Mouse (Mus musculus) intestine, embryonic 16.5 days (tissue): ENCODE results near the gene Zbtb12. TPM values are rescaled to one million over a fixed set of nuclear protein-coding genes. Genes with fewer than 3 reads are reported as not detected.
A peak's percentile ranks its signal among the peaks of the same experiment; 100 is the strongest.
"Not testable (repeated sequence)": the region's sequence is repeated elsewhere in the genome, so short reads cannot be mapped to it uniquely, and the experiment has no call there.

Experiments
- ATAC-seq: fragments of 200-750 bp; cut with Nextera tagmentation; 2 replicates; pipeline ENCODE4 v1.8.0; 2017; ENCODE audit warnings: moderate TSS enrichment, moderate library complexity
- H3K27ac ChIP-seq: fragments of 300-500 bp; sonication (generic); 2 replicates; pipeline ENCODE4 v1.5.1; 2014; ENCODE audit warnings: mild to moderate bottlenecking, low read length
- H3K27me3 ChIP-seq: fragments of 300-500 bp; sonication (generic); replicated peaks from 2 replicates; pipeline ENCODE4 v1.6.1; 2014; ENCODE audit warnings: low read length, control low read depth, mixed read lengths; ENCODE audit not compliant: control insufficient read depth, insufficient read depth
- H3K36me3 ChIP-seq: fragments of 300-500 bp; sonication (generic); 2 replicates; pipeline ENCODE4 v1.6.1; 2014; ENCODE audit warnings: low read length, control low read depth; ENCODE audit not compliant: control insufficient read depth, insufficient read depth
- H3K4me1 ChIP-seq: fragments of 300-500 bp; sonication (generic); 2 replicates; pipeline ENCODE4 v1.6.1; 2014; ENCODE audit warnings: low read length, control low read depth, mixed read lengths; ENCODE audit not compliant: control insufficient read depth, insufficient read depth
- H3K4me2 ChIP-seq: fragments of 300-500 bp; sonication (generic); 2 replicates; pipeline ENCODE4 v1.6.1; 2014; ENCODE audit warnings: low read depth, low read length, control low read depth
- H3K4me3 ChIP-seq: fragments of 300-500 bp; sonication (generic); 2 replicates; pipeline ENCODE4 v1.5.1; 2014; ENCODE audit warnings: mild to moderate bottlenecking, low read length
- H3K9ac ChIP-seq: fragments of 300-500 bp; sonication (generic); 2 replicates; pipeline ENCODE4 v1.6.1; 2014; ENCODE audit warnings: low read depth, low read length
- H3K9me3 ChIP-seq: fragments of 300-500 bp; sonication (generic); 2 replicates; pipeline ENCODE4 v1.6.1; 2016; ENCODE audit warnings: low read length, control low read depth; ENCODE audit not compliant: control insufficient read depth
- WGBS: fragments of 180-500 bp; shearing (Covaris S2); extraction: QIAGEN DNeasy Blood & Tissue Kit; methylation state at CpG from one replicate; pipeline ENCODE4 v1.1.7; 2014; 5-methylcytosine and 5-hydroxymethylcytosine counted together
- polyA plus RNA-seq: library from polyadenylated mRNA; unstranded; fragments of >200 nt; fragmentation: Nextera tagmentation; extraction: Ambion mirVana; gene quantifications from 2 replicates; pipeline ENCODE4 v1.2.1, GENCODE M21; 2015

Zbtb12 gene
- polyA plus RNA-seq, result 1.5 and 1.7 TPM in 2 replicates

- Histone ChIP-seq H3K9ac (peak within 1 kb of the TSS; percentile 1; the same call in 1 of the 2 replicates), H3K4me3 (no peak within 1 kb of the TSS), H3K27me3 (no peaks in the 10 kb centered on the region; the same call in 1 of the 2 replicates), H3K9me3 (no peaks in the 10 kb centered on the region), H3K27ac (no peak within 1 kb of the TSS), H3K4me1 (0 out of 2 replicates have a peak, but pooled peaks cover 2% of the 10 kb centered on the region), H3K36me3 (no peaks in the 10 kb centered on the region), H3K4me2 (no peak within 1 kb of the TSS)
- ATAC-seq, result no peak
- WGBS, result 55% methylated on average over 11 of the region's 11 CpGs
These were observed at the start of gene Zbtb12 for GRCm38 (mm10) chr17:34879336-34879879. Gene Zbtb12, plus strand, starts transcription at chr17:34879483.

DNA sequence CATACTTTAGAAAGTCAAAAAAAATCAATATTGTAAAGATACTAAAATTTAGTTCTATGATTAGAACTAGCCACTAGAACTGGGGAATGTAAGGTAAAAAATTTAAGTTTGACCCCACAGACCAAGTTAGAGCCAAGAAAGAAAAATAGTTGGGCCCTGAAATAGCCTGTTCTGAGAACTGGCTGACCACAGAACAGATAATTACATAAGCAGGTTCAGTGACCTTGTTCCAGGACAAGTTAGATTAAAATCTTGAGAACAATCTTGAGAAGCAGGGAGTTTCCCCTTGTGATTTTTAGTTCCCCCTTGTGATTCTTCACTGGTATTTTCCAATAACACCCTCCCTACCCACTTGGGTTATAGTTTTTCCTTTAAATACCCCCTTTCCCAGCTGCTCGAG, 48.5 kb upstream of the Zbtb12 start:
- 90% methylated on average over 1 of the region's 1 CpGs for WGBS
- H3K36me3 ChIP-seq, result peaks cover 16% of the 10 kb centered on the region
- not testable (repeated sequence) for H3K27ac ChIP-seq, H3K9ac ChIP-seq, H3K27me3 ChIP-seq, H3K4me1 ChIP-seq, H3K4me2 ChIP-seq, H3K4me3 ChIP-seq, ATAC-seq, H3K9me3 ChIP-seq

- ATAC-seq, result peak; percentile 80
- H3K36me3 ChIP-seq, result peaks cover 19% of the 10 kb centered on the region
These were observed 43.0 kb upstream of the Zbtb12 start for GRCm38 (mm10) chr17:34836155-34836855.

DNA sequence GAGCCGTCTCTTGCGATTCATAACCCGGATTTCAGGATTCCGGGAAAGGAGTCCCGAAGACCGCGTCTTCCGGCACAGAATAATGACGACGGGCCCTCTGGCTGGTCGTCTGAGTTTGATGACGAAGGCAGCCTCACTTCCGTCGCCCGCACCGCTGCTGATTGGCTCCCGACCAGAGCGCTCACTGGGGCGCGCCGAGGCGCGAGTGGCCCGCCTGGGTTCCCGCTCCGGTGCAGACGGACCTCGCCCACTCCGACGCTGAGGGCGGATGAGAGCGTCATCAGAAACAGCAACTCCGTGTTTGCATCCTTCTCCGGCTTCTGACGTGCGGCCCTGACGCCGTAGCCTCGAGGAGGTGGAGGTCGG, 42.4 kb upstream of the Zbtb12 start, which contains the start of the genes Stk19 and Dxo:
Stk19 (minus strand) TSS at position 90 of the 366 bp plus-strand sequence.
Dxo (plus strand) TSS at position 164 of the 366 bp plus-strand sequence.
- ATAC-seq, result peak; percentile 94
- Histone ChIP-seq H3K4me3 (peak within 1 kb of the TSS; percentile 82), H3K27ac (peak within 1 kb of the TSS; percentile 82), H3K4me2 (peak within 1 kb of the TSS; percentile 94), H3K27me3 (no peaks in the 10 kb centered on the region), H3K9me3 (no peaks in the 10 kb centered on the region), H3K9ac (peak within 1 kb of the TSS; percentile 84), H3K36me3 (peaks cover 18% of the 10 kb centered on the region), H3K4me1 (peaks cover 13% of the 10 kb centered on the region)
- WGBS, result under 1% methylated on average over 40 of the region's 40 CpGs

More at GRCm38 (mm10) chr17:34836155-34836855, 43.0 kb upstream of the Zbtb12 start:
- Histone ChIP-seq H3K4me3 (peak overlapping the region; percentile 82), H3K9me3 (no peaks in the 10 kb centered on the region), H3K27me3 (no peaks in the 10 kb centered on the region), H3K4me1 (peaks cover 13% of the 10 kb centered on the region), H3K27ac (peak overlapping the region; percentile 63; the same call in 1 of the 2 replicates), H3K4me2 (peak overlapping the region; percentile 72), H3K9ac (peak overlapping the region; percentile 84)
- WGBS, result 3% methylated on average over 48 of the region's 48 CpGs

DNA sequence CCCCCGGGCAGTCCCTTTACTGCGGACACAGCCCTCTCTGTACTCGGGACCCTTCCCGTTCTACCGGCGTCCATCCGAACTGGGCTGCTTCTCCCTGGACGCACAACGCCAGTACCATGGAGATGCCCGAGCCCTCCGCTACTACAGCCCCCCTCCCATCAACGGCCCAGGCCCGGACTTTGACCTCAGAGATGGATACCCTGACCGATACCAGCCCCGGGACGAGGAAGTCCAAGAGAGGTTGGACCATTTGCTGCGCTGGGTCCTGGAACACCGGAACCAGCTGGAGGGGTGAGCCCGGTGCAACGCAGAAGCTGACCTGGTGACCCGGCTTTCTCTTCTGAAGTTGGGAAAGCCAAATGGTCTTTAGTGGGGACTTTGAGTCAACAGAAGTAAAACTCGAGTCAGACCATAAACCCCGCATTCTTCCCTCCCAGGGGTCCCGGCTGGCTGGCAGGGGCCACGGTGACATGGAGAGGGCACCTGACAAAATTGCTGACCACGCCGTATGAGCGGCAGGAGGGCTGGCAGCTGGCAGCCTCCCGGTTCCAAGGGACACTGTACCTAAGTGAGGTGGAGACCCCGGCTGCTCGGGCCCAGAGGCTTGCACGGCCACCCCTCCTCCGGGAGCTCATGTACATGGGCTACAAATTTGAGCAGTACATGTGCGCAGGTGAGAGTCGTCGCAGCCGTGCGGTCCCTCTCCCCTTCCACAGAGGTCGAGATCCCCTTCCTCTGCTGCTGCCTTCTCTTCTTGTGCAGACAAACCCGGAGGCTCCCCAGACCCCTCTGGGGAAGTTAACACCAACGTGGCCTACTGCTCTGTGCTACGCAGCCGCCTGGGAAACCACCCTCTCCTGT, 41.6 kb upstream of the Zbtb12 start:
- peaks cover 18% of the 10 kb centered on the region; the same call in 1 of the 2 replicates for H3K36me3 ChIP-seq
- peak overlapping the region; percentile 94 for H3K4me2 ChIP-seq
- H3K9me3 ChIP-seq, result no peaks in the 10 kb centered on the region
- WGBS, result 28% methylated on average over 43 of the region's 43 CpGs
- peak overlapping the region; percentile 82 for H3K4me3 ChIP-seq
- peak; percentile 35 for ATAC-seq
- H3K4me1 ChIP-seq, result peaks cover 13% of the 10 kb centered on the region
- H3K9ac ChIP-seq, result peak overlapping the region; percentile 84
- peak overlapping the region; percentile 82 for H3K27ac ChIP-seq
- no peaks in the 10 kb centered on the region for H3K27me3 ChIP-seq

GRCm38 (mm10) chr17:34838785-34839184, 40.5 kb upstream of the Zbtb12 start:
- Histone ChIP-seq H3K4me2 (no peak overlapping the region), H3K4me1 (peaks cover 13% of the 10 kb centered on the region), H3K36me3 (peaks cover 20% of the 10 kb centered on the region; the same call in 1 of the 2 replicates), H3K27me3 (no peaks in the 10 kb centered on the region), H3K9ac (no peak overlapping the region), H3K9me3 (no peaks in the 10 kb centered on the region), H3K27ac (no peak overlapping the region), H3K4me3 (no peak overlapping the region)
- 85% methylated on average over 7 of the region's 7 CpGs for WGBS
- ATAC-seq, result no peak

GRCm38 (mm10) chr17:34840736-34841307, 38.5 kb upstream of the Zbtb12 start:
- H3K27me3 ChIP-seq, result no peaks in the 10 kb centered on the region
- H3K9ac ChIP-seq, result no peak overlapping the region
- 84% methylated on average over 6 of the region's 6 CpGs for WGBS
- H3K4me3 ChIP-seq, result no peak overlapping the region
- no peak overlapping the region for H3K4me2 ChIP-seq
- peaks cover 11% of the 10 kb centered on the region for H3K4me1 ChIP-seq
- no peak for ATAC-seq
- no peaks in the 10 kb centered on the region for H3K9me3 ChIP-seq
- H3K27ac ChIP-seq, result no peak overlapping the region
- peaks cover 29% of the 10 kb centered on the region for H3K36me3 ChIP-seq

- H3K9ac ChIP-seq, result no peak overlapping the region
- no peaks in the 10 kb centered on the region for H3K9me3 ChIP-seq
- H3K4me1 ChIP-seq, result peaks cover 6% of the 10 kb centered on the region
- H3K36me3 ChIP-seq, result peaks cover 24% of the 10 kb centered on the region
- H3K27me3 ChIP-seq, result no peaks in the 10 kb centered on the region
- WGBS, result 90% methylated on average over 13 of the region's 13 CpGs
- ATAC-seq, result no peak
- no peak overlapping the region for H3K27ac ChIP-seq
- H3K4me2 ChIP-seq, result no peak overlapping the region
- no peak overlapping the region for H3K4me3 ChIP-seq
These were observed 34.4 kb upstream of the Zbtb12 start for GRCm38 (mm10) chr17:34844884-34845283.
